Mouse (Mus musculus) heart, adult 8-10 months (tissue): Measurements from ENCODE around the gene Fam177a. TPM values are rescaled to one million over a fixed set of nuclear protein-coding genes. Genes with fewer than 3 reads are reported as not detected.
"Not testable (repeated sequence)": the region's sequence is repeated elsewhere in the genome, so short reads cannot be mapped to it uniquely, and the experiment has no call there.

Experiments
- DNase-seq: peaks from one replicate; pipeline ENCODE4 v3.0.0; 2022; ENCODE audit warnings: low spot score
- total RNA-seq, 4 experiments: library from RNA; stranded (reverse); gene quantifications; 2 replicates each; pipeline ENCODE4 v1.2.4; 2022

Gene Fam177a
- 10 to 100 TPM in 3 of 4 experiments, 1 to 10 TPM in 1; 8.7 to 13.8 (median 12.6) TPM for total RNA-seq

- not testable (repeated sequence) for DNase-seq
Observed at GRCm38 (mm10) chr12:55124242-55124641, at the start of gene Fam177a. Gene Fam177a, plus strand, starts transcription at chr12:55124469.

GRCm38 (mm10) chr12:55075296-55075695 lies 49.0 kb upstream of the Fam177a start:
- DNase-seq: no peak

- not testable (repeated sequence) for DNase-seq
Observed at GRCm38 (mm10) chr12:55078706-55079105, 45.6 kb upstream of the Fam177a start.

GRCm38 (mm10) chr12:55079726-55080600 lies 44.3 kb upstream of the Fam177a start, which contains the start of the genes 2700097O09Rik and Srp54a:
Gene 2700097O09Rik, minus strand, starts transcription at chr12:55080110.
Gene Srp54a, plus strand, starts transcription at chr12:55080262.
- peak; percentile 95 for DNase-seq

GRCm38 (mm10) chr12:55080601-55080942 lies 43.7 kb upstream of the Fam177a start:
- DNase-seq: not testable (repeated sequence)

GRCm38 (mm10) chr12:55092127-55092526 lies 32.1 kb upstream of the Fam177a start:
- not testable (repeated sequence) for DNase-seq

- not testable (repeated sequence) for DNase-seq
Observed at GRCm38 (mm10) chr12:55112616-55113015, 11.7 kb upstream of the Fam177a start.

- DNase-seq: not testable (repeated sequence)
Observed at GRCm38 (mm10) chr12:55124731-55125130, 462 bp downstream of the Fam177a start.

- DNase-seq: not testable (repeated sequence)
Observed at GRCm38 (mm10) chr12:55135540-55135939, 11.3 kb downstream of the Fam177a start.

GRCm38 (mm10) chr12:55137859-55138258 lies 13.6 kb downstream of the Fam177a start:
- DNase-seq: not testable (repeated sequence)

- DNase-seq: not testable (repeated sequence)
Observed at GRCm38 (mm10) chr12:55154559-55155448, 30.5 kb downstream of the Fam177a start, which contains the start of gene Srp54b. Gene Srp54b, plus strand, starts transcription at chr12:55155104.

- DNase-seq: not testable (repeated sequence)
Observed at GRCm38 (mm10) chr12:55155449-55155783, 31.1 kb downstream of the Fam177a start.

- not testable (repeated sequence) for DNase-seq
Observed at GRCm38 (mm10) chr12:55167034-55167557, 42.8 kb downstream of the Fam177a start.

GRCm38 (mm10) chr12:55187686-55188085 lies 63.4 kb downstream of the Fam177a start:
- not testable (repeated sequence) for DNase-seq

- DNase-seq: not testable (repeated sequence)
Observed at GRCm38 (mm10) chr12:55189127-55189526, 64.9 kb downstream of the Fam177a start.

Other genes with a start within 250 kb of the Fam177a start
- not detected for gene Gm20403, start 137.9 kb upstream of the Fam177a start, total RNA-seq
- gene Baz1a, start 110.1 kb upstream of the Fam177a start, total RNA-seq: 1 to 10 TPM; 4.4 to 8.2 (median 7.9) TPM
- 1 to 10 TPM; 6.9 to 9.9 (median 8.3) TPM for gene 2700097O09Rik, start 44.4 kb upstream of the Fam177a start, total RNA-seq
- gene Srp54a, start 44.2 kb upstream of the Fam177a start, total RNA-seq: 10 to 100 TPM; 84.1 to 97.9 (median 91.8) TPM
- gene Srp54b, start 30.6 kb downstream of the Fam177a start, total RNA-seq: 10 to 100 TPM; 24.1 to 59.5 (median 40.9) TPM
- 1 to 10 TPM in 1 of 4 experiments, under 1 TPM in 1, not detected in 2; 0.54 to 5.8 TPM for gene 1700047I17Rik2, start 75.1 kb downstream of the Fam177a start, total RNA-seq
- 10 to 100 TPM; 25.5 to 38.5 (median 28.2) TPM for gene Srp54c, start 105.7 kb downstream of the Fam177a start, total RNA-seq
- gene 1110008L16Rik, start 175.1 kb downstream of the Fam177a start, total RNA-seq: 10 to 100 TPM; 10.3 to 14.4 (median 12.2) TPM
- 10 to 100 TPM in 1 of 4 experiments, 1 to 10 TPM in 3; 8.4 to 10.9 (median 9.3) TPM for gene Ppp2r3c, start 178.5 kb downstream of the Fam177a start, total RNA-seq